Mouse (Mus musculus): ENCODE data around the gene Auts2.

Auts2 gene

GRCm38 (mm10) chr5:131869711-131870499 lies 673.2 kb downstream of the Auts2 start:
- DNase-seq (ENCODE audit: low read depth, low spot score), result no peak
- no peaks in the 10 kb centered on the region for H3K27me3 ChIP-seq (ENCODE audit: control insufficient read depth, insufficient read depth, low read length, poor library complexity, severe bottlenecking)

GRCm38 (mm10) chr5:131865200-131865599 lies 677.9 kb downstream of the Auts2 start:
- Histone ChIP-seq H3K27me3 (ENCODE audit: control insufficient read depth, insufficient read depth, low read length, poor library complexity, severe bottlenecking) (no peaks in the 10 kb centered on the region), H3K36me3 (ENCODE audit: control insufficient read depth, insufficient read depth, low read length, poor library complexity, severe bottlenecking) (no peaks in the 10 kb centered on the region)
- no peak for DNase-seq (ENCODE audit: low read depth, low spot score)

More at GRCm38 (mm10) chr5:131869711-131870499, 673.2 kb downstream of the Auts2 start:
- no peaks in the 10 kb centered on the region for H3K36me3 ChIP-seq (ENCODE audit: control insufficient read depth, insufficient read depth, low read length, poor library complexity, severe bottlenecking)

GRCm38 (mm10) chr5:131857976-131858375 lies 685.2 kb downstream of the Auts2 start:
- DNase-seq (ENCODE audit: low read depth, low spot score), result no peak
- H3K27me3 ChIP-seq (ENCODE audit: control insufficient read depth, insufficient read depth, low read length, poor library complexity, severe bottlenecking), result no peaks in the 10 kb centered on the region
- no peaks in the 10 kb centered on the region for H3K36me3 ChIP-seq (ENCODE audit: control insufficient read depth, insufficient read depth, low read length, poor library complexity, severe bottlenecking)

DNA sequence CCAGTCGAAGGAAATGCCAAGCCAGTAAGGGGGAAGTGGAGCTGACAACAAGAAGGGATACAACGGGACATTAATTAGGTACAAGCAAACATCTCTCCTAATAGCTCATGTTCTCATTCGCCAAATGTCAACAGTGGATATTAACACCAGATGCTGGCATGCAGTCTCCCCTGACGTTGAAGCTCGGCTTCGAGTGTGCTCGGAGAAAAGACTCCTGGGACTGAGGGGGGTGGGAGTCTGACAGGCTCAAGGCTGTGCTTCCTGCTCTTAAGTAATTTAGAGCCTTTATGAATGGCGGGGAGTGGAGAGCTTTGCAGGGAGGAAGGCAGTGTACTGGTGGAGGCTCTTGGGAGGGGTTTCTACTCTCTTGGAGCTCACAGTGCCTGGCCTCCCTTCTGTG lies 687.8 kb downstream of the Auts2 start:
- Histone ChIP-seq H3K36me3 (ENCODE audit: control insufficient read depth, insufficient read depth, low read length, poor library complexity, severe bottlenecking) (no peaks in the 10 kb centered on the region), H3K27me3 (ENCODE audit: control insufficient read depth, insufficient read depth, low read length, poor library complexity, severe bottlenecking) (no peaks in the 10 kb centered on the region)
- DNase-seq (ENCODE audit: low read depth, low spot score), result no peak

GRCm38 (mm10) chr5:131851597-131852453 lies 691.3 kb downstream of the Auts2 start:
- Histone ChIP-seq H3K36me3 (ENCODE audit: control insufficient read depth, insufficient read depth, low read length, poor library complexity, severe bottlenecking) (no peaks in the 10 kb centered on the region), H3K27me3 (ENCODE audit: control insufficient read depth, insufficient read depth, low read length, poor library complexity, severe bottlenecking) (no peaks in the 10 kb centered on the region)
- no peak for DNase-seq (ENCODE audit: low read depth, low spot score)

- DNase-seq (ENCODE audit: low read depth, low spot score), result no peak
- H3K36me3 ChIP-seq (ENCODE audit: control insufficient read depth, insufficient read depth, low read length, poor library complexity, severe bottlenecking), result no peaks in the 10 kb centered on the region
Observed at GRCm38 (mm10) chr5:131850632-131851335, 692.4 kb downstream of the Auts2 start.

DNA sequence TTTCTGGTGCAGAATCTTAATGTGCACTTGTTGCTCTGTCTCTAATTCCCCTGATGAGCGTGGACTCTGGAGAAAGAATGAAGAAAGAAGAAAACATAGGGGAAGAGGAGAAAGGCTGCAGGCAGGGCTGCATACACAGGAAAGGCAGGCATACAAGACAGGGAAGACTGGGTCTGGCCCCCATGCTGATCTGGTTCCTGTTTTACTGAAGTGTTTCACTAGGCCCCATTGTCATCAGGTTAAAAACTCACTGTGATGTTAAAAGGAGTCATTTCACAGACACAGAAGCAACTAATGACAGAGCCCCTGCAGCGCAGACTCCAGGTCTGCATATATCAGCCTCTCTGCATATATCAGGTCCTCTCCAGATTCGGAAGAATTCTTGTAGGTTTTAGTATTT lies 693.5 kb downstream of the Auts2 start:
- Histone ChIP-seq H3K36me3 (ENCODE audit: control insufficient read depth, insufficient read depth, low read length, poor library complexity, severe bottlenecking) (no peaks in the 10 kb centered on the region), H3K27me3 (ENCODE audit: control insufficient read depth, insufficient read depth, low read length, poor library complexity, severe bottlenecking) (no peaks in the 10 kb centered on the region)
- DNase-seq (ENCODE audit: low read depth, low spot score), result no peak

More at GRCm38 (mm10) chr5:131850632-131851335, 692.4 kb downstream of the Auts2 start:
- no peaks in the 10 kb centered on the region for H3K27me3 ChIP-seq (ENCODE audit: control insufficient read depth, insufficient read depth, low read length, poor library complexity, severe bottlenecking)

DNA sequence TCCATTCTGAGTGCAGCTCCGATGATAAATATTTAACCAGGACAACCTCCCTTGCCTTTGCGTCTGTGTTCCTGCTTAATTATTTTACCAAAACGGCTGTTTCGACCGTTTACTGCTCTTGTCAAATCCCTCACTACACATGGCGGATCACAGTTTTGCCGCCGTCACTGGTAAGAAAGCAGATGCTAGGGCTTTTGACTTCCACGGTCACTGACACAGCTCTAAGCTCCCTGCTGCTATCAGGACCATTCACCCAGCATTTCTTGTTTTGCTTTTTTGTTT lies 698.7 kb downstream of the Auts2 start:
- Histone ChIP-seq H3K36me3 (ENCODE audit: control insufficient read depth, insufficient read depth, low read length, poor library complexity, severe bottlenecking) (no peaks in the 10 kb centered on the region), H3K27me3 (ENCODE audit: control insufficient read depth, insufficient read depth, low read length, poor library complexity, severe bottlenecking) (no peaks in the 10 kb centered on the region)
- DNase-seq (ENCODE audit: low read depth, low spot score), result no peak

DNA sequence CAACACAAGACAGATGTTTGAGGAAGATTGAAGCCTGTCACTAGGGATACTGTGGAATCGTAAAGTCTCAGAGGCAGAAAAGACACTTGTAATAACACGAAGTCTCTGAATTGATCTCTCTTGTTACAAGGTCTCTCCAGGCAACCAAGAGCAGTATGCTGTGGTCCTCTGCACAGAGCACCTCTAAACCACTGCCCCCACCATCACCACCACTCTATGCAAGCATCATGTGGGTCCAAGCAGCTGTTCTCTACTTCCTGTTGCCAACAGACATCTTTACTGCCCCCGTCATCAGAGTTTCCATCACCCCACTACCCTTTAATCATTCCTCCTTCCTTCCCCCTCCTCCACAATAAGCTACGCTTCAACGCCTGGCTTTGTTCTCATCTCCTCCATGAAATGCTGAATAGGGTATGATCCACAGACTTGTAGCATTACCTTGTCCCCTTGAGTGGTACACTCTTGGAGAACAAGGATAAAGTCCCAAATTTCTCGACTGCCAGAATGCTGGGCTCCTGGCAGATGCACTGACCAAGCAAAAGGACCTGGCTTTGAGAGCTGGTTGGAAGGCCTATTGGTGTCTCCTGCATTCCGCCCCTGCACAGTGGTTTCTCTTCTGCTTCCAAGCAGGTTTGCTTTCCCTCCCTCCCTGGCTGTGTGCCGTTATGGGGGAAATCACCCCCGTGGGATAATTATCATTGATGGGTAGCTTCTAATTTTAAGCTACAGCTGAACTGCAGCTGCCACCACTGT lies 699.2 kb downstream of the Auts2 start:
- H3K27me3 ChIP-seq (ENCODE audit: control insufficient read depth, insufficient read depth, low read length, poor library complexity, severe bottlenecking), result no peaks in the 10 kb centered on the region
- no peaks in the 10 kb centered on the region for H3K36me3 ChIP-seq (ENCODE audit: control insufficient read depth, insufficient read depth, low read length, poor library complexity, severe bottlenecking)
- peak; percentile 11 for DNase-seq (ENCODE audit: low read depth, low spot score)

DNA sequence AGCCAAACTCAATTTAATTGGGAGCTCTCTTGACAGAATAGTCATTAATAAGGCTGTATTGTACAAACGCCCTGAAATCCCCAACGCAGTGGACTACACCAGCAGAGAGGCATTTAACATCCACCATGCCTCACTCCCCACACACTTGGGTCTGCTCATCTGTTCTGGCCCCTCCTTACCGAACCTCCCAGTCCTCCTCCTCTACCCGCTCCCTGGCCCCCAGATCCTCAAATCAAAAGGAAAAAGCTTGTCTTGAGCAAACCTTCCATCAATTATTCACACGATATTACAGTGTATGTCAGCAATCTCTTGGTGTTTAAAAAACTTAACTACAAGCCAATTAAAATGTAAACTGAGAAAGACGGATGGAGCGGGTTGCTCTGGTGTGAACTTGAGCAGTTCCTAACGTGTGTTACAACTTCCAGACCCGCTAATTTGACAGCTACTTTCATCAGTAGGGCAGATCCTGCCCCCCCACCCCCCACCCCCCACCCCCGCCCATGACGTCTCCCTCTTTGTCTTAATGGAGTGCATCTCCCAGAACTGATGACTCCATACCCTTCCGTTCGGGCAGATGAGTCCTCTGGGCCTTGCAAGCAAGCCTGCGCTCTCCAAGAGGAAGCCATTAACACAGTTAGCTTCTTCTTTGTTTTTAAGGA lies 703.4 kb downstream of the Auts2 start:
- no peak for DNase-seq (ENCODE audit: low read depth, low spot score)
- Histone ChIP-seq H3K36me3 (ENCODE audit: control insufficient read depth, insufficient read depth, low read length, poor library complexity, severe bottlenecking) (no peaks in the 10 kb centered on the region), H3K27me3 (ENCODE audit: control insufficient read depth, insufficient read depth, low read length, poor library complexity, severe bottlenecking) (no peaks in the 10 kb centered on the region)

- Histone ChIP-seq H3K27me3 (ENCODE audit: control insufficient read depth, insufficient read depth, low read length, poor library complexity, severe bottlenecking) (no peaks in the 10 kb centered on the region), H3K36me3 (ENCODE audit: control insufficient read depth, insufficient read depth, low read length, poor library complexity, severe bottlenecking) (no peaks in the 10 kb centered on the region)
- peak; percentile 29 for DNase-seq (ENCODE audit: low read depth, low spot score)
Observed at GRCm38 (mm10) chr5:131839023-131839422, 704.1 kb downstream of the Auts2 start.

DNA sequence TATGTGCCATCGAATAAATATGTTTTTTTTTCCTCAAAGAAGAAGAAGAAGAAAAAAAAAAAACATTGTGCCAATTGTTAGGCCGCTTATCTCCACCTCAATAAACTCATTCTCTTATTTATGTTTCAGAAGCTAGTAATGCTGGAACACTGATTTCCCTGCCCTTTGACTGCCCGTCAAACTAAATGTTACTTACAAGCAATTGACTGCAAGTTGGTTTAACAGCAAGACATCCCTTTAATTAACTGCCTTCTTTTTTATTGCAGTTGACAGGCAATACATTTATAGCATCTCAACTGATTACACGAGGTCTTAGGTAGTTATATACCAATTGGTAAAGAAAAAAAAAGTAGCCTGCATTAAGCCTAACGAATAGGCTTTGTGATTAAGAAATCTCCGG lies 705.1 kb downstream of the Auts2 start:
- Histone ChIP-seq H3K36me3 (ENCODE audit: control insufficient read depth, insufficient read depth, low read length, poor library complexity, severe bottlenecking) (no peaks in the 10 kb centered on the region), H3K27me3 (ENCODE audit: control insufficient read depth, insufficient read depth, low read length, poor library complexity, severe bottlenecking) (no peaks in the 10 kb centered on the region)
- no peak for DNase-seq (ENCODE audit: low read depth, low spot score)

DNA sequence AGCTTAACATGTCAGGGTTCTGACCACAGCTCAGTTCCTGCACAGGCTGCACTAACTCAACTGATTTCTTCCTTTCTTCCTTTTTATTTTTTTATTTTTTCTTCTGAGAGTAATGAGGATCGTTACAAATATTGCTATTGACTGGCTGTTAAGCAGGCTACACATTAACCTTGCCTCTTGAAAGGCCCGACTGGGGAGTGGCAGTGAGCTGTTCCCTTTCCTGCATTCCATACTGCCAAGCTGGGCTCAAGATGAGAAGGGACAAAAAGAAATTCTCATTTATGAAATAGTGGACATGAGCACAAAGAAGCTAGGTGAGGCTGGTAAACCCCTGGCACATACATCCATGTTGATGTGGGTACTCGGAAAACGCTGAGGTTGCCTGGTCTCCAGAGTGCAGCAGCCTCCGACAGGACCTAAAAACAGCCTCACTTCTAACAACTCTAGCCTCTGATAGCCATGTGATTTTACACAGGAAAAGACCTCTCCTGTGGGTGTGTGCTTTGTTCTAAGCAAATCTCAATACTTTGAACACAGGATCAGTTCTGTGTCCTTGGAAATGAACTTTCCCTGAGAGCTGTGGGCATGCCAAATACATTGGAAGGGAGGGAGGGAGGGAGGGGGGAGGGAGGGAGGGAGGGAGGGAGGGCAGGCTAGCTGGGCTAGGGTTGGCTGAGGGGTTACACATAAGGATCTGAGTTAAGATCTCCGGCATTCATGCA lies 707.0 kb downstream of the Auts2 start:
- no peaks in the 10 kb centered on the region for H3K36me3 ChIP-seq (ENCODE audit: control insufficient read depth, insufficient read depth, low read length, poor library complexity, severe bottlenecking)
- no peak for DNase-seq (ENCODE audit: low read depth, low spot score)
- H3K27me3 ChIP-seq (ENCODE audit: control insufficient read depth, insufficient read depth, low read length, poor library complexity, severe bottlenecking), result no peaks in the 10 kb centered on the region
